Mouse (Mus musculus) layer of hippocampus, adult 2 months (tissue): ENCODE measurements around the gene Hist4h4. TPM values are rescaled to one million over a fixed set of nuclear protein-coding genes. Genes with fewer than 3 reads are reported as not detected.

Experiments used
- DNase-seq, 2 experiments: peaks; one replicate each; pipeline ENCODE4 v3.0.0; 2022; ENCODE audit warnings: low spot score in 2 of 2
- H3K27ac ChIP-seq: fragments of 200-600 bp; 2 replicates; pipeline ENCODE4 v1.8.1; 2022
- H3K4me3 ChIP-seq: fragments of 200-600 bp; 2 replicates; pipeline ENCODE4 v1.8.1; 2022; ENCODE audit warnings: mild to moderate bottlenecking
- CTCF ChIP-seq: fragments of 200-600 bp; conservative IDR thresholded peaks from 2 replicates; pipeline ENCODE4 v1.8.1; 2022; ENCODE audit warnings: antibody characterized with exemption, mild to moderate bottlenecking, moderate library complexity
- total RNA-seq, 2 experiments: library from RNA; stranded (reverse); gene quantifications; 2 replicates each; pipeline ENCODE4 v1.2.3; 2021

The Hist4h4 gene
- total RNA-seq, 2 experiments from 2014 or later = 11.6 to 12.8 TPM

DNA sequence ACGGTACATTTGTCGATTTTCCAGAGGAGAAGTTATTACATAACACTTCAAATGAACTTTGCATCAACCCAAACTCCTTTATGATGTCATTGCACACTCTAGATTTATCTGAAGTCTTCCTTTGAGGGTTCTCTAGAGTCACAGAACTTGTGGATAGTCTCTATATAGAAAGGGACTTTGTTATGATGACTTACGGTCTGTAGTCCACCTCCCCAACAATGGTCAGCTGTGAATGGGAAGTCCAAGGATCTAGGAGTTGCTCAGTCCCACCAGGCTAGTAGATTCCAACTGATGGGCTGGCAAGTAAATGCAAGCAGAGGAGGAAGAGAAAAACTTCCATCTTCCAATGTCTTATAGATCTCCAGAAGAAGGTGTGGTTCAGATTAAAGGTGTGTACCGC is 24.5 kb upstream of the Hist4h4 start:
- no peak for TF ChIP-seq CTCF
- no peak for DNase-seq
- peak overlapping the region; percentile 97 for H3K27ac ChIP-seq
- peak overlapping the region; percentile 63 for H3K4me3 ChIP-seq

DNA sequence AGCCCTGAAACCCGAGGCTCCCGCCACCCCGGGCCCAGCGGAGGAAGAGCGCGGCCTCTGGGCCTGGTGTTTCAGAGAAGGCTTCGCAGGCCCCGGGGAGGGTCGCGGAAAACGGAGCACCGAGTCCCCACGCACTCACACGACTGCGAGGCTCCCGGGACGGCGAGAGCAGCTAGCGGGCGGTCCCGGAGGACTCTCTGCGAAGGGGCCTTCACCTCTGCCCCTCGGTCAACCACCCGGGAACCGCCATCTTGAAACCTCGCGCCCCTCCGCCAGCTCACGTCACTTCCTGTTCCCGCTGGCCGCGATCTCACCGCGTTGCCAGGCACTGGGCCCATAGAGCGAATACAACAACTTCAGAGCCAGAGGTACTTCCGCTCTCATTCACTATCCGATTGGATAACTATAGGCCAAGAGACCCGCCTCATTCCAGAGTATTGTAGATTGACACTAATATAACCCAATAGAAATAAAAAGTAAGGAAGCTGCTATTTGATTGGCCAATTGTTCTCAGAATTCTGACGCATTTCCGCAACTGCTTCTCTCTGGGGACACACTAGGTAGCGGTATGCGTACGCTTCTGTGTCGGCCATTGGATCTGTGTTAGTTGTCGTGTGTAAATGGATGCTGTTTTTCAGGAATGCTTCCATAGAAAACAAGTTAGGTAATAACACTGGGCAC is 23.8 kb upstream of the Hist4h4 start, which contains the start of gene Wbp11:
Gene Wbp11, minus strand, starts transcription at position 353 of the 681 bp plus-strand sequence.
- peak within 1 kb of the TSS; percentile 97 for H3K27ac ChIP-seq
- peak within 1 kb of the TSS; percentile 93 for H3K4me3 ChIP-seq
- TF ChIP-seq CTCF = peak; percentile 54
- DNase-seq = peak; percentile 96 to 98

DNA sequence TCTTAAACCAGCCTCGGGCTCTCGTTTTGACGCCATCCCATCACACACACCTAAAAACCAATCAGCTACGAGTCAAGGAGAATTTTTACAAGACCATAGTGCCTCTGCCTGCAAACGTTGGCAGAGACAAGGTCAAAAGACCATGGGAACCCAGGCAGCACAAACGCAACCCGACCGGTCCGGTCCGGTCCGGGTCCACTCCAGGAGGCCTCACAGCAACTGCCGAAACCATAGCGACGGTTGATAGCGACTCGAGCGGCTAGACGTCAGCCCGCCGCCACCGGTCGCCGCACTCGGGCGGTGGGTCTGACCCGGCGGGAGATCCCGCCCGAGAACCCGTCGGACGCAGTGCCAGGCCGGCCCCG is 23.3 kb upstream of the Hist4h4 start, which contains the start of gene BC049715:
Gene BC049715, plus strand, starts transcription at position 111 of the 365 bp plus-strand sequence.
- no peak for DNase-seq
- TF ChIP-seq CTCF = no peak
- Histone ChIP-seq H3K4me3 (peak within 1 kb of the TSS; percentile 93), H3K27ac (peak within 1 kb of the TSS; percentile 97)

DNA sequence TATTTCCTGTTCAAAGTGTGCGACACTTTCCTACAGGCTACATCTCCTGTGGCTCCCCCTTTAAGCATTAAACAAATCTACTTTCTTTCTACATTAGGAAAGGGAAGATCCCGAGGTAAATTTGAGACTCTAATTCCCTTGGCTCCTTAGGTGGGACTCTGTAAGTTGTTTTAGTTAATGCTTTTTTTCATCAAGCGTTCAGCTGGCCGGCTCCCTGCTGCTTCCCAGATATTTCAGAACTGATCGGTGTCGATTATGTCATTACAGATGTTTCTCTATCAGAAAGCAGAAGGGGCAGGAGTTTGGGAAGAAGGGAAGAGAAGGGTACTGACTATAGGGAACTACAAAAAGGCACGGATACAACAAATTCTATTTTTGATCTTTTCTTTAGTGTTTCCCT is 22.9 kb upstream of the Hist4h4 start:
- DNase-seq = no peak
- H3K27ac ChIP-seq = peak overlapping the region; percentile 97
- peak overlapping the region; percentile 93 for H3K4me3 ChIP-seq

DNA sequence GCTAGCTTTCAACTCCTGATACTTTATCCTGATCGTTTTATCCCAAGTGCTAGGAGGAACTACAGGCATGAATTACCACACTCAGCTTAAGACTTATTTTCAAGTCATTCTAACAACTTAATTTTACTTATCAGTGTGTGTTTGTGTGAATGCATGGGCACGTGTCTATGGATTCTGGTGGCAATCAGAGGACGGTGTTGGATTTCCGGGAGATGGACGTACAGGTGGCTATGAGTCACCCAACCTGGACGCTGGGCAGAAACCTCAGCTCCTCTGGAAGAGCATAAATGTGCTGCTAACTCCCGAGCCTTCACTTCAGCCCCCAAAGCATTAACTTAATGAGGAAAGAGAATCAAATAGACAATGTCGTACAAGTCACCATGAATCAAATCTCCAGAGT is 20.8 kb upstream of the Hist4h4 start:
- Histone ChIP-seq H3K4me3 (no peak overlapping the region), H3K27ac (no peak overlapping the region)
- no peak for DNase-seq
- no peak for TF ChIP-seq CTCF

More for the DNA sequence above, 22.9 kb upstream of the Hist4h4 start:
- no peak for TF ChIP-seq CTCF

DNA sequence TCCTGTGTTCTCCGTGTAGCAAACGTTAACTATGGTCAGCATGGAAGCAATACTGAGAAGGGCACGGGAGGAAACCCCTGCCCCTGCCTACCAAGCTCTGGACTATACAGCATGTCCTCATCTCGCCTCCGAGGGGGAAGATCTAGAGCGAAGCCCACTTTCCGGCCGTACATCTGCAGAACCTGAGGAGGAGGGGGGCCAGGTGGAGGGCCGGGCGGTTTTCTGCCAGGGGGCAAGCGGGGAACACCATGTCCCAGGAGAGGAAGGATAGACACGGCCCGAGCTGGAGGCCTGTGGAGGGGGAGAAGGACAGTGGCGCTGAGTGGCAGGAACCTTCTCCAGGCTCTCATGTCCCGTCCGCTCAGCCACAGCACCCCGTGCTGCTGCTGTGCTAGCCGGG is 16.9 kb upstream of the Hist4h4 start:
- H3K27ac ChIP-seq = no peak overlapping the region
- no peak for TF ChIP-seq CTCF
- no peak for DNase-seq
- no peak overlapping the region for H3K4me3 ChIP-seq

DNA sequence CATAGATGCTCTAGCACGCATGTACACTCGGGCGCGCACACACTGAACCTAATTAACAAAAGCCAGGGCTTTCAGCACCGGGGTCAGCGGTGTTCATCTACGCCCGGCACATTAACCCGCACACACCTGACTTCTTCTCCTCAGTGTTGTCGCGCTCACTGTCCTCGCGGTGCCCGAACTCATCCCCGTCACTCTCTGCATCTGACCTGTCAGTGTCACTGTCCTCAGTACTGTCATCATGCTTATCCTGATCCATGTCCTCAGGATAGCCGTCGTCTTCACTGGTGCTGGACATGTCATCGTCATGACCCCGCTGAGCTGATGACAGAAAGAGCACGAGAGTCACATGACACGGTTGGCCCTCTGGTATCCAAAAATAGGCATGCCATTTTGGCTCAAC is 16.2 kb upstream of the Hist4h4 start:
- H3K27ac ChIP-seq = no peak overlapping the region
- no peak for TF ChIP-seq CTCF
- no peak overlapping the region for H3K4me3 ChIP-seq
- DNase-seq = no peak

DNA sequence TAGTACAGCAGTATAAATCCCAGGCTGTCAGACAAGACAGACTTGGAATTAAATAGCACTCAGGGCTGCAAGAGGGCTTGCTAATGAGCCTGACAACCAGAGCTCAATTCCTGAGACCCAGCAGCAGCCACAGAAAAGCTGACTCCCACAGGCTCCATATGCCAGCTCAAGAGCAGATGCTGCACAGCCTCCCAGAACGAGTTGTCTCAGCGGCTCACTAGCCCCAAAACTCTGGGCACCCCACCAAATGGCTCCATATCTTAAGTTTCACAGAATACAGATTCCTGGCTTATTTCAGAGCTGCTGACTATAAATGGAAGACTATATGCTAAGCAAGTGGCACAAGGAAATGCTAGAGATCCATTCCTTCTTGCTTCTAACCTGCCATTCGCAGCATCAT is 13.3 kb upstream of the Hist4h4 start:
- peak; percentile 86 to 93 for DNase-seq
- Histone ChIP-seq H3K27ac (peak overlapping the region; percentile 94), H3K4me3 (no peak overlapping the region)
- no peak for TF ChIP-seq CTCF

DNA sequence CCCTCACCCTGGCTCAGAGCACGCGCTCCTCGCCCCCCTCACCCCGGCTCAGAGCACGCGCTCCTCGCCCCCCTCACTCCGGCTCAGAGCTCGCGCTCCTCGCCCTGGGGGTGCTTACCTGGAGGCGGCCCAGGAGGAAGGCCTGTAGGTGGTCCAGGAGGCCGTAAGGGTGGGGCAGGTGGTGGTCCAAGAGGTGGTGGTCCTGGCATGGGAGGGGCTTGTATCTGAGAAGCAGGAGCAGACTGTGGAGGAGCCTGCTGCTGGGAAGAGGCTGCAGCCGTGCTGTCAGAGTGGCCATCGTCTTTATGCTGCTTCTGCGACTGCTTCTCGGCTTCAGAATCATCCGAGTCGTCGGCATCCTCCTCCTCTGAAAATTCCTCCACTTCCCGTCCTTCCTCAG is 12.6 kb upstream of the Hist4h4 start:
- peak overlapping the region; percentile 94 for H3K27ac ChIP-seq

DNA sequence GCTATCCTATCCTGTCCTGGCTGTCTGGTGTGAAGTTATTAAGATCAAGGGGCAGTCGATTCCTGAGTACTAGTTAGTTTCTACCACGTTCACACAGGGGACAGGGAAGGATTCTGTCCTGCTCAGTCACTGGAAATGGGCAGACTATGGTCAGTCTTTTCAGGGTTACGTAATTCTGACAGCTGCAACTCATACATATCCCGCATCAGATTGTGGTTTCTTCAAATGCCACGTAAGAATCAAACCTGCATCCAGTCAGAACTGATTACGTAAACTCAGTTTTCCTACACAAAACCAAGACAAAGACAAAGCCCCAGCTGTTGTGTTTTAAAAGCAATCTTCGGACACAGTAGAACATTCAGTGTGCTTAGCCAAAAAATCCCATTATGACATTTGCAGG is 11.2 kb upstream of the Hist4h4 start:
- DNase-seq = no peak
- Histone ChIP-seq H3K27ac (peak overlapping the region; percentile 94), H3K4me3 (no peak overlapping the region)
- TF ChIP-seq CTCF = no peak

More for the DNA sequence above, 12.6 kb upstream of the Hist4h4 start:
- no peak for DNase-seq
- no peak overlapping the region for H3K4me3 ChIP-seq
- no peak for TF ChIP-seq CTCF

DNA sequence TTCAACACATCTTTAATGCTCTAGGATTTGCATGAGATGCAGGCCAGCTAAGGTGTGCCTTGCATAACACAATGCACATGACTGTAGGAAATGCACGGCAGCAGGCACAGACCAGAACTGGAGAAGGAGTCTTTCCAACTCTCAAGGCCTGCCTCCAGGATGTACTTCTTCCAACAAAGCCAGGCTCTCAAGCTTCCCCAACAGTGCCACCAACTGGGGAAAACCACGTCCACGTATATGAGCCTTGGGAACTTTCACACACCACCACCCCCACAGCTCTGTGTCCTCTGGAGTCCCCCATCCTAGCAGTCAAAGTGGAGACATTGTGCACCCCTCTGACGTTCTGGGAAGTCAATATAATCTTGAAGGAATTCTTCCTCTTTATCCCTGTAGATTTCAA is 8.9 kb upstream of the Hist4h4 start:
- no peak for DNase-seq
- no peak overlapping the region for H3K4me3 ChIP-seq
- peak overlapping the region; percentile 76 for H3K27ac ChIP-seq
- peak; percentile 53 for TF ChIP-seq CTCF

DNA sequence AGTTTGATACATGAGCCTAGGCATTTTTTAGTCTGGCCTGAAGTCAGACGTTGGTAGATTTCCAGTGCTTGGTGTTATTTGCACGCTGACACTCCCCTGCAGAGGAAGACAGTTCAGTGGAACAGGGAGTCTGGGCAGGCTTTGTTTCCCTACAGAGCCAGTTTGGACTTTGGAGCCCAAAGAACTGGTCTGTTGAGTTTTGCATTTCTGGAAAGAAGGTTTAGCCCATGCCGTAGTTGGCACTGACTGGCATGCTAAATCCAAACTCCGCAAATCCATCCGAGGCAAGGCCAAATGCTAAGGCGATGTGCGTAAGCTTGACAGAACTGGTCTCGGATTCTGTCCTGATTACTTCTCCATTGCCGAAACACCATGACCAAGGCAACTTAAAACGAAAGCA is 7.0 kb upstream of the Hist4h4 start:
- DNase-seq = no peak
- Histone ChIP-seq H3K27ac (peak overlapping the region; percentile 76; the same call in 1 of the 2 replicates), H3K4me3 (no peak overlapping the region)
- no peak for TF ChIP-seq CTCF

DNA sequence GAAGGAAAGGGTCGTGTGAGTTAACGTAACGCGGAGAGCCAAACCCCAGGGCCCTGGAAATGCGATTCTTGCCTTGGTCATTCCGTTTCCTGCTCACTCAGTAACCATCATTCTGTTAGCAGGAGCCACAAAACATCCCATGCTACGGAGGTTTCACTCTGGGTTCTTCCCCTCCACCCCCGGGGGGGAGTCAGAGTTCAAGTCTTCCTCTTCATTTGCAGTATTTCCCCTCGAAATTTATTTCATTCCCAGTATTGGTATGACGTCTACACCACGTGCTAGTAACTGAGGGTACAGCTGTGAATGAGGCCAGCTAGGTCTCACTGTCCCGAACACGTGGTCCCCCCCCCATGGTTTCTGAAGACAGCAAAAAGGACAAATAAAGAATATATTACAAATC is 5.5 kb upstream of the Hist4h4 start:
- Histone ChIP-seq H3K4me3 (peak overlapping the region; percentile 79), H3K27ac (peak overlapping the region; percentile 89; the same call in 1 of the 2 replicates)
- TF ChIP-seq CTCF = no peak
- no peak for DNase-seq

DNA sequence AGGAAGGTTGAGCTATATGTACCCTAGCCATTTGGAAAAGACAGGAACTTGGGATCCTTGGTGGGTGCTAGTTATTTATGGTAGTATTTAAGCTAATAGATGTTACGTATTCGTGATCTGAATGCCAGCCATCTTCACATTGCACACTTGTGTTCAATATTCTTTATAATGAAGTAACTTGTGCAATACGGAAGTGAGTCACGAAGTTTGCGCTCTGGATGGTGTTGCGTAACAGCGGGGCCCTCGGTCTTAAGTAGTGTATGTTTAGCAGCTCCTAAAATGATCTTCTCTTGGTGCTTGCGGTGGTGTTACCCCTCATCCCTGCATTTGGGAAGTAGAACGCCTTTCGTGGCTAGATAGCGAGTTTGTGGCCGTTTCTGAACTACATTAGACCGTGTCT is 4.9 kb upstream of the Hist4h4 start:
- TF ChIP-seq CTCF = no peak
- Histone ChIP-seq H3K4me3 (peak overlapping the region; percentile 79), H3K27ac (peak overlapping the region; percentile 89)
- DNase-seq = no peak
